In the genomic region with DNA sequence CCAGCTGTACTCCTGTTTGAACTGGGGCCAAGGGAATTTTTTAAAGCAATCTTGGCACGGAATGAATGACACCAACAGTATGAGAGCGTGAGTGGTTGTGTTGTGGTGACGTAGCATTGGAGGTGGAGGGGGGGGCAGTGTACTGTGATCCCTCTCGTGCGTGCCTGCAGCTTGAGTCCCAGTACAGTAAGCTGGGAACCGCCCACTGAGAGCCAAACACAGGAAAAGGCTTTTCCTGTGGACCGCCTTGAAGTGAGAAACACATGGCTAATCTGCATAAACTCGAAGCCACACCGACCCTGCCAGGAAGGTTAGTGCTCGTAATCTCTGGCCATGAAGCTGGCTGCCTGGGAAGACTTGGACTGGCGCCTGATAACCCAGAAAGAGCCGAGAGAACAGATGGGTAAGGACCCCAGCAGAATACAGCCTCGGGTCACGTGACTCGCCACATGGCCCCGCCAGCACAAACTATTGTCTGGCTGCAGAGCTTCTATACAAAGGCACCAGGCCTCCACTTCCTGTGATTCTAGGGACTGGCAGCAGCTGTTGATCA, we compare ENCODE assay signal across 8 mouse cellular contexts. TPM values are rescaled to one million over a fixed set of nuclear protein-coding genes. Genes with fewer than 3 reads are reported as not detected.
DNase-seq lines count a peak whose midpoint lies in the region; ATAC-seq and TF ChIP-seq lines count a peak whose summit lies in the region.

No protein-coding gene starts in this region.

- WGBS in hindbrain, postnatal 0 days, result 1% methylated on average over 16 of the region's 16 CpGs
- 6% methylated on average over 16 of the region's 16 CpGs for WGBS in macrophage (ENCODE audit: missing documents)

- peak overlapping the region; percentile 56 for H3K4me3 ChIP-seq in gastrocnemius, adult 2 months
- H3K4me3 ChIP-seq in hindbrain, postnatal 0 days (ENCODE audit: low read length), result no peak overlapping the region
- 0 out of 2 replicates have a peak overlapping the region, but pooled peaks have one; percentile 9 for H3K4me3 ChIP-seq in left cerebral cortex, adult 2 months
- H3K4me3 ChIP-seq in macrophage (ENCODE audit: inconsistent target), result no peak overlapping the region

- H3K4me2 ChIP-seq in hindbrain, postnatal 0 days (ENCODE audit: low read depth, low read length), result peak overlapping the region; percentile 44

- no peaks in the 10 kb centered on the region for H3K27me3 ChIP-seq in hindbrain, postnatal 0 days (ENCODE audit: insufficient read depth, low read length)

- intact Hi-C loops in gastrocnemius, adult 2 months (cut with DNase I), result loop anchor here (2.0 kb wide), 2 partner anchors 19 to 21 kb away; no protein-coding TSS in a partner anchor
- intact Hi-C loops in left cerebral cortex, adult 2 months (cut with DNase I), result loop anchor here (1.0 to 2.0 kb wide), 2 partner anchors 27 to 57 kb away; a partner anchor contains a TSS

- peak overlapping the region; percentile 29 for H3K9ac ChIP-seq in hindbrain, postnatal 0 days (replicated peaks; ENCODE audit: low read length)

- H3K4me1 ChIP-seq in hindbrain, postnatal 0 days (ENCODE audit: insufficient read depth, low read length), result peaks cover 42% of the 10 kb centered on the region

- peak; percentile 94 for DNase-seq in ZHBTc4 (ENCODE audit: low read depth, low spot score)
- DNase-seq in cerebellum, postnatal 4 days (ENCODE audit: low spot score in 2 of 2), result peak; percentile 72 to 94
- peak; percentile 81 for DNase-seq in gastrocnemius, adult 2 months
- DNase-seq in hindbrain, postnatal 0 days (ENCODE audit: low spot score), result peak; percentile 94
- DNase-seq in left cerebral cortex, adult 2 months (ENCODE audit: extremely low spot score in 1 of 2, low spot score in 2 of 2), result peak; percentile 72 to 80
- DNase-seq in right cerebral cortex, postnatal 10 days (ENCODE audit: low spot score in 2 of 2), result peak; percentile 92 to 96
- peak; percentile 50 for DNase-seq in urinary bladder, postnatal 25 days (ENCODE audit: low spot score)

- no peaks in the 10 kb centered on the region for H3K36me3 ChIP-seq in hindbrain, postnatal 0 days (ENCODE audit: insufficient read depth, low read length)
- peaks cover 5% of the 10 kb centered on the region; the same call in 1 of the 2 replicates for H3K36me3 ChIP-seq in macrophage (ENCODE audit: inconsistent target)

- H3K79me2 ChIP-seq in macrophage (ENCODE audit: inconsistent target), result peaks cover 100% of the 10 kb centered on the region

- H3K27ac ChIP-seq in gastrocnemius, adult 2 months, result peak overlapping the region; percentile 67
- H3K27ac ChIP-seq in hindbrain, postnatal 0 days, result peak overlapping the region; percentile 86
- peak overlapping the region; percentile 45 for H3K27ac ChIP-seq in left cerebral cortex, adult 2 months
- H3K27ac ChIP-seq in macrophage, result peak overlapping the region; percentile 73

- H3K9me3 ChIP-seq in hindbrain, postnatal 0 days (ENCODE audit: low read length), result no peaks in the 10 kb centered on the region

- no peak for TF ChIP-seq CTCF in gastrocnemius, adult 2 months (IDR thresholded peaks at IDR 0.05)
- TF ChIP-seq CTCF in hindbrain, postnatal 0 days (IDR thresholded peaks at IDR 0.05; ENCODE audit: low read depth), result no peak
- no peak for TF ChIP-seq CTCF in left cerebral cortex, adult 2 months (IDR thresholded peaks at IDR 0.05)

- peak; percentile 95 for ATAC-seq in hindbrain, postnatal 0 days

RNA-seq across cellular contexts. Expression of a gene that starts 27.0 kb away (rescaled TPM):
- 10 to 100 TPM; 24.1 to 26.2 TPM for total RNA-seq in gastrocnemius, adult 2 months (2021)
- 54.1 and 59.1 TPM in 2 replicates for total RNA-seq in hindbrain, postnatal 0 days (2014; rRNA removed)
- 17.6 and 17.7 TPM in 2 replicates for polyA plus RNA-seq in hindbrain, postnatal 0 days (2015; fragmentation: Nextera tagmentation; extraction: Ambion mirVana)
- 10 to 100 TPM; 90.9 to 98.6 TPM for total RNA-seq in left cerebral cortex, adult 2 months (2021)
- 100 to 1,000 TPM in 19 of 26 experiments, 10 to 100 TPM in 7; 28.1 to 299 (median 129) TPM for total RNA-seq in macrophage (2018; cell fraction: chromatin; rRNA removed)
- total RNA-seq in macrophage (2018; cell fraction: cytosol; rRNA removed), result 10 to 100 TPM; 27.8 to 61.2 (median 49.8) TPM
- total RNA-seq in macrophage (2018; cell fraction: nucleus; rRNA removed), result 100 to 1,000 TPM in 11 of 26 experiments, 10 to 100 TPM in 15; 30.5 to 188 (median 96.9) TPM
- 24.4 to 30.0 TPM (median 27.9 TPM) in 3 replicates for polyA plus RNA-seq in macrophage (2018)

RNA-seq across cellular contexts. Expression of a gene that starts 57.2 kb away (rescaled TPM):
- 10 to 100 TPM; 10.4 to 11.7 TPM for total RNA-seq in gastrocnemius, adult 2 months (2021)
- total RNA-seq in hindbrain, postnatal 0 days (2014; rRNA removed), result 11.3 and 13.4 TPM in 2 replicates
- 13.0 and 14.0 TPM in 2 replicates for polyA plus RNA-seq in hindbrain, postnatal 0 days (2015; fragmentation: Nextera tagmentation; extraction: Ambion mirVana)
- 1 to 10 TPM; 7.9 to 8.1 TPM for total RNA-seq in left cerebral cortex, adult 2 months (2021)
- 10 to 100 TPM; 11.7 to 99.4 (median 23.3) TPM for total RNA-seq in macrophage (2018; cell fraction: chromatin; rRNA removed)
- total RNA-seq in macrophage (2018; cell fraction: cytosol; rRNA removed), result 10 to 100 TPM in 21 of 26 experiments, 1 to 10 TPM in 5; 7.2 to 20.6 (median 13.0) TPM
- 10 to 100 TPM; 16.8 to 80.0 (median 28.9) TPM for total RNA-seq in macrophage (2018; cell fraction: nucleus; rRNA removed)
- 3.4 to 11.0 TPM (median 7.7 TPM) in 3 replicates for polyA plus RNA-seq in macrophage (2018)

Comparison
In these comparisons a context has a peak if more than half of its experiments do, and no peak if none do; other contexts are left out.
1. H3K4me3 ChIP-seq: peak in gastrocnemius, adult 2 months (single experiment) and left cerebral cortex, adult 2 months (single experiment); none in hindbrain, postnatal 0 days (single experiment) and macrophage (single experiment).
2. Peak in every context shown above with its lines, with median percentiles within 50 percentile points of each other: DNase-seq and H3K27ac ChIP-seq.